Mouse (Mus musculus): ENCODE results near the gene Tcp11. TPM values are rescaled to one million over a fixed set of nuclear protein-coding genes. Genes with fewer than 3 reads are reported as not detected.

Gene Tcp11
- polyA plus RNA-seq, 1 experiment: not detected

- no peak overlapping the region for H3K4me3 ChIP-seq (ENCODE audit: insufficient read depth, low read length)
- H3K4me1 ChIP-seq (ENCODE audit: control insufficient read depth, insufficient read depth, low read length): no peaks in the 10 kb centered on the region
- no peak overlapping the region for H3K27ac ChIP-seq (ENCODE audit: insufficient read depth, low read depth, low read length)
- no peak for TF ChIP-seq CTCF (IDR thresholded peaks at IDR 0.05; ENCODE audit: low read depth, low read length)
- TF ChIP-seq POLR2A (IDR thresholded peaks at IDR 0.05; ENCODE audit: borderline replicate concordance, low read depth, low read length): no peak
Observed at GRCm38 (mm10) chr17:28072730-28073129, 7.7 kb downstream of the Tcp11 start.

- Histone ChIP-seq H3K27ac (ENCODE audit: insufficient read depth, low read depth, low read length) (no peak overlapping the region), H3K4me1 (ENCODE audit: control insufficient read depth, insufficient read depth, low read length) (no peaks in the 10 kb centered on the region), H3K4me3 (ENCODE audit: insufficient read depth, low read length) (no peak overlapping the region)
- TF ChIP-seq CTCF (IDR thresholded peaks at IDR 0.05; ENCODE audit: low read depth, low read length) (no peak), POLR2A (IDR thresholded peaks at IDR 0.05; ENCODE audit: borderline replicate concordance, low read depth, low read length) (no peak)
Observed at GRCm38 (mm10) chr17:28070256-28070655, 10.2 kb downstream of the Tcp11 start.

- TF ChIP-seq CTCF (IDR thresholded peaks at IDR 0.05; ENCODE audit: low read depth, low read length): no peak
- TF ChIP-seq POLR2A (IDR thresholded peaks at IDR 0.05; ENCODE audit: borderline replicate concordance, low read depth, low read length): no peak
- no peak overlapping the region for H3K4me3 ChIP-seq (ENCODE audit: insufficient read depth, low read length)
- H3K27ac ChIP-seq (ENCODE audit: insufficient read depth, low read depth, low read length): no peak overlapping the region
- H3K4me1 ChIP-seq (ENCODE audit: control insufficient read depth, insufficient read depth, low read length): no peaks in the 10 kb centered on the region
Observed at GRCm38 (mm10) chr17:28069446-28069845, 11.0 kb downstream of the Tcp11 start.

- no peaks in the 10 kb centered on the region for H3K4me1 ChIP-seq (ENCODE audit: control insufficient read depth, insufficient read depth, low read length)
- TF ChIP-seq CTCF (IDR thresholded peaks at IDR 0.05; ENCODE audit: low read depth, low read length) (no peak), POLR2A (IDR thresholded peaks at IDR 0.05; ENCODE audit: borderline replicate concordance, low read depth, low read length) (no peak)
- H3K4me3 ChIP-seq (ENCODE audit: insufficient read depth, low read length): no peak overlapping the region
- H3K27ac ChIP-seq (ENCODE audit: insufficient read depth, low read depth, low read length): no peak overlapping the region
Observed at GRCm38 (mm10) chr17:28067303-28067702, 13.1 kb downstream of the Tcp11 start.

- H3K4me3 ChIP-seq (ENCODE audit: insufficient read depth, low read length): no peak overlapping the region
- H3K27ac ChIP-seq (ENCODE audit: insufficient read depth, low read depth, low read length): no peak overlapping the region
- no peak for TF ChIP-seq CTCF (IDR thresholded peaks at IDR 0.05; ENCODE audit: low read depth, low read length)
- TF ChIP-seq POLR2A (IDR thresholded peaks at IDR 0.05; ENCODE audit: borderline replicate concordance, low read depth, low read length): no peak
- no peaks in the 10 kb centered on the region for H3K4me1 ChIP-seq (ENCODE audit: control insufficient read depth, insufficient read depth, low read length)
Observed at GRCm38 (mm10) chr17:28063163-28063562, 17.3 kb downstream of the Tcp11 start.

- no peak for TF ChIP-seq CTCF (IDR thresholded peaks at IDR 0.05; ENCODE audit: low read depth, low read length)
- TF ChIP-seq POLR2A (IDR thresholded peaks at IDR 0.05; ENCODE audit: borderline replicate concordance, low read depth, low read length): no peak
- H3K4me1 ChIP-seq (ENCODE audit: control insufficient read depth, insufficient read depth, low read length): no peaks in the 10 kb centered on the region
- H3K27ac ChIP-seq (ENCODE audit: insufficient read depth, low read depth, low read length): no peak overlapping the region
Observed at GRCm38 (mm10) chr17:28062710-28063109, 17.7 kb downstream of the Tcp11 start.

GRCm38 (mm10) chr17:28061472-28061871 is 19.0 kb downstream of the Tcp11 start:
- no peaks in the 10 kb centered on the region for H3K4me1 ChIP-seq (ENCODE audit: control insufficient read depth, insufficient read depth, low read length)
- TF ChIP-seq POLR2A (IDR thresholded peaks at IDR 0.05; ENCODE audit: borderline replicate concordance, low read depth, low read length): no peak
- TF ChIP-seq CTCF (IDR thresholded peaks at IDR 0.05; ENCODE audit: low read depth, low read length): no peak
- H3K27ac ChIP-seq (ENCODE audit: insufficient read depth, low read depth, low read length): no peak overlapping the region
- no peak overlapping the region for H3K4me3 ChIP-seq (ENCODE audit: insufficient read depth, low read length)

More at GRCm38 (mm10) chr17:28062710-28063109, 17.7 kb downstream of the Tcp11 start:
- H3K4me3 ChIP-seq (ENCODE audit: insufficient read depth, low read length): no peak overlapping the region

GRCm38 (mm10) chr17:28060681-28061080 is 19.8 kb downstream of the Tcp11 start:
- Histone ChIP-seq H3K4me1 (ENCODE audit: control insufficient read depth, insufficient read depth, low read length) (no peaks in the 10 kb centered on the region), H3K27ac (ENCODE audit: insufficient read depth, low read depth, low read length) (no peak overlapping the region), H3K4me3 (ENCODE audit: insufficient read depth, low read length) (no peak overlapping the region)
- TF ChIP-seq CTCF (IDR thresholded peaks at IDR 0.05; ENCODE audit: low read depth, low read length): no peak
- no peak for TF ChIP-seq POLR2A (IDR thresholded peaks at IDR 0.05; ENCODE audit: borderline replicate concordance, low read depth, low read length)

- no peaks in the 10 kb centered on the region for H3K4me1 ChIP-seq (ENCODE audit: control insufficient read depth, insufficient read depth, low read length)
- H3K4me3 ChIP-seq (ENCODE audit: insufficient read depth, low read length): no peak overlapping the region
- H3K27ac ChIP-seq (ENCODE audit: insufficient read depth, low read depth, low read length): no peak overlapping the region
- TF ChIP-seq CTCF (IDR thresholded peaks at IDR 0.05; ENCODE audit: low read depth, low read length): no peak
- no peak for TF ChIP-seq POLR2A (IDR thresholded peaks at IDR 0.05; ENCODE audit: borderline replicate concordance, low read depth, low read length)
Observed at GRCm38 (mm10) chr17:28058346-28058745, 22.1 kb downstream of the Tcp11 start.

GRCm38 (mm10) chr17:28052293-28052863 is 28.1 kb downstream of the Tcp11 start:
- H3K4me3 ChIP-seq (ENCODE audit: insufficient read depth, low read length): no peak overlapping the region
- H3K27ac ChIP-seq (ENCODE audit: insufficient read depth, low read depth, low read length): no peak overlapping the region
- no peaks in the 10 kb centered on the region for H3K4me1 ChIP-seq (ENCODE audit: control insufficient read depth, insufficient read depth, low read length)
- TF ChIP-seq POLR2A (IDR thresholded peaks at IDR 0.05; ENCODE audit: borderline replicate concordance, low read depth, low read length): no peak
- TF ChIP-seq CTCF (IDR thresholded peaks at IDR 0.05; ENCODE audit: low read depth, low read length): no peak

Data from bone marrow macrophage, adult 2 months (primary cell).